Comparison of ENCODE assay signal across 10 mouse cellular contexts in genomic region chr15:99049473-99050253, GRCm38 (mm10). TPM values are rescaled to one million over a fixed set of nuclear protein-coding genes. Genes with fewer than 3 reads are reported as not detected.
DNase-seq lines count a peak whose midpoint lies in the region; ATAC-seq and TF ChIP-seq lines count a peak whose summit lies in the region.
"Had no signal": no experiment of that assay in that cellular context is flagged by ENCODE, and none has a peak within 500 bp of the region (broad histone marks: within the 10 kb centered on the region; RNA-seq: fewer than 3 reads in every experiment).

No protein-coding gene starts in this region.

- TF ChIP-seq POLR2A in thymus, adult 2 months (IDR thresholded peaks at IDR 0.05; ENCODE audit: control insufficient read depth, extremely low read depth, insufficient read depth, low read length, poor library complexity), result no peak

- peak; percentile 94 for TF ChIP-seq CTCF in forebrain, postnatal 0 days (IDR thresholded peaks at IDR 0.05; ENCODE audit: low read depth)
- 0 out of 2 replicates have a peak, but pooled peaks have one; percentile 61 for TF ChIP-seq CTCF in thymus, adult 2 months (IDR thresholded peaks at IDR 0.05; ENCODE audit: borderline replicate concordance, control insufficient read depth, extremely low read depth, insufficient read depth, low read length, poor library complexity)

- no peak overlapping the region for H3K27ac ChIP-seq in forebrain, postnatal 0 days (ENCODE audit: low read depth, low read length)
- no peak overlapping the region for H3K27ac ChIP-seq in forebrain, embryonic 16.5 days (ENCODE audit: low read length)
- no peak overlapping the region for H3K27ac ChIP-seq in thymus, adult 2 months (ENCODE audit: control insufficient read depth, insufficient read depth, low read length)
- H3K27ac ChIP-seq: heart, embryonic 15.5 days; neural tube, embryonic 13.5 days had no signal

- H3K4me2 ChIP-seq in forebrain, postnatal 0 days (ENCODE audit: low read depth), result no peak overlapping the region
- H3K4me2 ChIP-seq in forebrain, embryonic 16.5 days (ENCODE audit: low read length), result no peak overlapping the region
- H3K4me2 ChIP-seq: heart, embryonic 15.5 days; neural tube, embryonic 13.5 days had no signal

- WGBS in forebrain, postnatal 0 days, result 34% methylated on average over 13 of the region's 13 CpGs
- 32% methylated on average over 13 of the region's 13 CpGs for WGBS in forebrain, embryonic 16.5 days
- 39% methylated on average over 13 of the region's 13 CpGs for WGBS in thymus, adult 2 months

- no peaks in the 10 kb centered on the region for H3K4me1 ChIP-seq in forebrain, postnatal 0 days (ENCODE audit: insufficient read depth)
- peaks cover 8% of the 10 kb centered on the region for H3K4me1 ChIP-seq in forebrain, embryonic 16.5 days (replicated peaks; ENCODE audit: control insufficient read depth, insufficient read depth, low read length)
- H3K4me1 ChIP-seq in thymus, adult 2 months (replicated peaks; ENCODE audit: control insufficient read depth, insufficient read depth, low read length), result 0 out of 2 replicates have a peak, but pooled peaks cover 2% of the 10 kb centered on the region

- peaks cover 5% of the 10 kb centered on the region; the same call in 1 of the 2 replicates for H3K27me3 ChIP-seq in forebrain, postnatal 0 days (ENCODE audit: insufficient read depth, low read length)
- peaks cover 12% of the 10 kb centered on the region for H3K27me3 ChIP-seq in forebrain, embryonic 16.5 days (replicated peaks; ENCODE audit: control insufficient read depth, insufficient read depth, low read length)
- peaks cover under 1% of the 10 kb centered on the region; the same call in 1 of the 2 replicates for H3K27me3 ChIP-seq in thymus, adult 2 months (ENCODE audit: control insufficient read depth, insufficient read depth, low read length)

- no peak; the same call in 1 of the 2 replicates for ATAC-seq in forebrain, postnatal 0 days
- no peak for ATAC-seq in forebrain, embryonic 16.5 days

- no peaks in the 10 kb centered on the region for H3K9me3 ChIP-seq in forebrain, postnatal 0 days (ENCODE audit: low read length)
- H3K9me3 ChIP-seq in forebrain, embryonic 16.5 days (ENCODE audit: control insufficient read depth, low read length), result no peaks in the 10 kb centered on the region
- H3K9me3 ChIP-seq: heart, embryonic 15.5 days; neural tube, embryonic 13.5 days had no signal

- H3K36me3 ChIP-seq in forebrain, postnatal 0 days (ENCODE audit: insufficient read depth), result no peaks in the 10 kb centered on the region
- H3K36me3 ChIP-seq in forebrain, embryonic 16.5 days (ENCODE audit: control insufficient read depth, insufficient read depth), result no peaks in the 10 kb centered on the region
- no peaks in the 10 kb centered on the region for H3K36me3 ChIP-seq in thymus, adult 2 months (ENCODE audit: control insufficient read depth, insufficient read depth, low read length)
- H3K36me3 ChIP-seq: heart, embryonic 15.5 days; neural tube, embryonic 13.5 days had no signal

- no peak overlapping the region for H3K9ac ChIP-seq in forebrain, postnatal 0 days
- no peak overlapping the region for H3K9ac ChIP-seq in forebrain, embryonic 16.5 days (replicated peaks; ENCODE audit: low read depth, low read length)
- H3K9ac ChIP-seq: heart, embryonic 15.5 days; neural tube, embryonic 13.5 days had no signal

- no peak overlapping the region for H3K4me3 ChIP-seq in forebrain, postnatal 0 days (ENCODE audit: low read depth, low read length)
- no peak overlapping the region for H3K4me3 ChIP-seq in forebrain, embryonic 16.5 days (replicated peaks; ENCODE audit: low read length)
- H3K4me3 ChIP-seq in thymus, adult 2 months (ENCODE audit: control insufficient read depth, insufficient read depth, low read length), result no peak overlapping the region
- H3K4me3 ChIP-seq: heart, embryonic 15.5 days; neural tube, embryonic 13.5 days had no signal

- peak; percentile 85 for DNase-seq in forebrain, postnatal 0 days
- DNase-seq in thymus, adult 2 months, result peak; percentile 35
- no peak for DNase-seq in thymus, adult 18-20 months
- DNase-seq in embryo, embryonic 9.5 days (ENCODE audit: extremely low spot score), result peak; percentile 60
- peak; percentile 16 to 76 for DNase-seq in layer of hippocampus, adult 18-20 months (ENCODE audit: low spot score in 2 of 2)
- DNase-seq in mesoderm, embryonic 11.5 days (ENCODE audit: low read depth, low spot score), result peak; percentile 75
- DNase-seq in ovary, adult 18-20 months (ENCODE audit: low spot score), result no peak

RNA-seq across cellular contexts. Expression of gene Prph, which starts 5.3 kb away (rescaled TPM):
- total RNA-seq in forebrain, postnatal 0 days (2014; rRNA removed), result 1.7 and 2.3 TPM in 2 replicates
- polyA plus RNA-seq in forebrain, postnatal 0 days (2015; fragmentation: Nextera tagmentation; extraction: Ambion mirVana), result 2.3 and 2.4 TPM in 2 replicates
- polyA plus RNA-seq in forebrain, embryonic 16.5 days (2015; fragmentation: Nextera tagmentation; extraction: Ambion mirVana), result 1.3 and 2.2 TPM in 2 replicates
- 1.9 and 2.3 TPM in 2 replicates for polyA plus RNA-seq in thymus, adult 2 months (2012; rRNA removed)
- 1 to 10 TPM in 1 of 2 experiments, under 1 TPM in 1; 0.61 to 1.1 TPM for total RNA-seq in layer of hippocampus, adult 18-20 months (2021)

RNA-seq across cellular contexts. Expression of gene Tuba1c, which starts 20.0 kb away (rescaled TPM):
- total RNA-seq in forebrain, postnatal 0 days (2014; rRNA removed), result 22.1 and 24.9 TPM in 2 replicates
- 16.4 and 18.8 TPM in 2 replicates for polyA plus RNA-seq in forebrain, postnatal 0 days (2015; fragmentation: Nextera tagmentation; extraction: Ambion mirVana)
- polyA plus RNA-seq in forebrain, embryonic 16.5 days (2015; fragmentation: Nextera tagmentation; extraction: Ambion mirVana), result 42.1 and 48.9 TPM in 2 replicates
- 294 and 330 TPM in 2 replicates for polyA plus RNA-seq in thymus, adult 2 months (2012; rRNA removed)
- 10 to 100 TPM; 48.9 to 55.6 TPM for total RNA-seq in layer of hippocampus, adult 18-20 months (2021)

RNA-seq across cellular contexts. Expression of gene Troap, which starts 24.7 kb away (rescaled TPM):
- 1.5 and 3.9 TPM in 2 replicates for total RNA-seq in forebrain, postnatal 0 days (2014; rRNA removed)
- polyA plus RNA-seq in forebrain, postnatal 0 days (2015; fragmentation: Nextera tagmentation; extraction: Ambion mirVana), result 2.7 and 3.1 TPM in 2 replicates
- 15.9 and 17.3 TPM in 2 replicates for polyA plus RNA-seq in forebrain, embryonic 16.5 days (2015; fragmentation: Nextera tagmentation; extraction: Ambion mirVana)
- polyA plus RNA-seq in thymus, adult 2 months (2012; rRNA removed), result 40.8 and 57.0 TPM in 2 replicates
- under 1 TPM in 1 of 2 experiments, not detected in 1; 0.72 TPM for total RNA-seq in layer of hippocampus, adult 18-20 months (2021)

RNA-seq across cellular contexts. Expression of gene C1ql4, which starts 38.0 kb away (rescaled TPM):
- total RNA-seq in forebrain, postnatal 0 days (2014; rRNA removed), result 0.23 and 0.48 TPM in 2 replicates
- 0.40 TPM in 1 of 2 replicates, not detected in the other for polyA plus RNA-seq in forebrain, postnatal 0 days (2015; fragmentation: Nextera tagmentation; extraction: Ambion mirVana)
- 0.71 TPM in 1 of 2 replicates, not detected in the other for polyA plus RNA-seq in forebrain, embryonic 16.5 days (2015; fragmentation: Nextera tagmentation; extraction: Ambion mirVana)
- polyA plus RNA-seq in thymus, adult 2 months (2012; rRNA removed), result 0.08 and 0.27 TPM in 2 replicates
- not detected for total RNA-seq in layer of hippocampus, adult 18-20 months (2021)

RNA-seq across cellular contexts. Expression of gene Dnajc22, which starts 43.3 kb away (rescaled TPM):
- total RNA-seq in forebrain, postnatal 0 days (2014; rRNA removed), result 0.38 and 0.71 TPM in 2 replicates
- polyA plus RNA-seq in forebrain, postnatal 0 days (2015; fragmentation: Nextera tagmentation; extraction: Ambion mirVana), result 0.15 and 0.51 TPM in 2 replicates
- polyA plus RNA-seq in forebrain, embryonic 16.5 days (2015; fragmentation: Nextera tagmentation; extraction: Ambion mirVana), result 0.27 and 0.51 TPM in 2 replicates
- polyA plus RNA-seq in thymus, adult 2 months (2012; rRNA removed), result 0.39 and 0.46 TPM in 2 replicates
- total RNA-seq in layer of hippocampus, adult 18-20 months (2021), result under 1 TPM; 0.20 to 0.27 TPM

Comparison
In these comparisons a context has a peak if more than half of its experiments do, and no peak if none do; other contexts are left out.
1. DNase-seq: peak in forebrain, postnatal 0 days (single experiment), thymus, adult 2 months (single experiment), embryo, embryonic 9.5 days (single experiment), layer of hippocampus, adult 18-20 months (2 of 2) and mesoderm, embryonic 11.5 days (single experiment); none in thymus, adult 18-20 months (0 of 2) and ovary, adult 18-20 months (single experiment).